Mouse (Mus musculus) ES-E14 (cell line): ENCODE data around the gene 4931406P16Rik.

Experiments
- CHD2 ChIP-seq: IDR thresholded peaks from 2 replicates; pipeline ENCODE4 v1.6.1; 2014; ENCODE audit warnings: mild to moderate bottlenecking, low read depth, low read length, inconsistent platforms
- HCFC1 ChIP-seq: IDR thresholded peaks from 2 replicates; pipeline ENCODE4 v1.6.1; 2012; ENCODE audit warnings: low read length, inconsistent platforms, borderline replicate concordance; ENCODE audit not compliant: insufficient read depth
- MAFK ChIP-seq: IDR thresholded peaks from 2 replicates; pipeline ENCODE4 v1.6.1; 2014; ENCODE audit warnings: mild to moderate bottlenecking, low read depth, low read length, inconsistent platforms; ENCODE audit not compliant: insufficient read depth
- ZC3H11A ChIP-seq: IDR thresholded peaks from 2 replicates; pipeline ENCODE4 v1.6.1; 2012; ENCODE audit warnings: low read depth, mild to moderate bottlenecking, inconsistent platforms, low read length, borderline replicate concordance
- ZNF384 ChIP-seq: IDR thresholded peaks from 2 replicates; pipeline ENCODE4 v1.6.1; 2012; ENCODE audit warnings: low read depth, low read length, inconsistent platforms

- TF ChIP-seq ZNF384 = no peak
- TF ChIP-seq MAFK = no peak
- no peak for TF ChIP-seq HCFC1
- TF ChIP-seq CHD2 = no peak
- TF ChIP-seq ZC3H11A = no peak
Measured at GRCm38 (mm10) chr7:34347041-34347440, 33.7 kb upstream of the 4931406P16Rik start.
